Mouse (Mus musculus) liver, embryonic 16.5 days (tissue): ENCODE data around the gene Bcan. TPM values are rescaled to one million over a fixed set of nuclear protein-coding genes. Genes with fewer than 3 reads are reported as not detected.

Experiments
- ATAC-seq: fragments of 200-750 bp; cut with Nextera tagmentation; 2 replicates; pipeline ENCODE4 v1.8.0; 2017; ENCODE audit warnings: low read depth, mild to moderate bottlenecking, moderate number of reproducible peaks, moderate library complexity
- H3K27ac ChIP-seq: fragments of 300-500 bp; sonication (generic); 2 replicates; pipeline ENCODE4 v1.5.1; 2014; ENCODE audit warnings: mild to moderate bottlenecking, low read length
- H3K27me3 ChIP-seq: fragments of 300-500 bp; sonication (generic); 2 replicates; pipeline ENCODE4 v1.6.1; 2014; ENCODE audit warnings: low read depth, low read length, mixed read lengths; ENCODE audit not compliant: control insufficient read depth, insufficient read depth
- H3K36me3 ChIP-seq: fragments of 300-500 bp; sonication (generic); 2 replicates; pipeline ENCODE4 v1.6.1; 2014; ENCODE audit warnings: mild to moderate bottlenecking; ENCODE audit not compliant: control insufficient read depth, insufficient read depth
- H3K4me1 ChIP-seq: fragments of 300-500 bp; sonication (generic); 2 replicates; pipeline ENCODE4 v1.6.1; 2014; ENCODE audit warnings: low read depth, low read length, mixed read lengths; ENCODE audit not compliant: control insufficient read depth
- H3K4me2 ChIP-seq: fragments of 300-500 bp; sonication (generic); 2 replicates; pipeline ENCODE4 v1.6.1; 2014; ENCODE audit warnings: low read depth, low read length, mixed read lengths
- H3K4me3 ChIP-seq: fragments of 300-500 bp; sonication (generic); 2 replicates; pipeline ENCODE4 v1.5.1; 2014; ENCODE audit warnings: low read depth, mild to moderate bottlenecking, low read length
- H3K9ac ChIP-seq: fragments of 300-500 bp; sonication (generic); 2 replicates; pipeline ENCODE4 v1.6.1; 2014; ENCODE audit warnings: low read depth, low read length
- H3K9me3 ChIP-seq: fragments of 300-500 bp; sonication (generic); replicated peaks from 2 replicates; pipeline ENCODE4 v1.6.1; 2016; ENCODE audit warnings: low read length; ENCODE audit not compliant: control insufficient read depth
- WGBS: fragments of 180-500 bp; shearing (Covaris S2); extraction: QIAGEN DNeasy Blood & Tissue Kit; methylation state at CpG from one replicate; pipeline ENCODE4 v1.1.7; 2014; ENCODE audit not compliant: insufficient replicate concordance; 5-methylcytosine and 5-hydroxymethylcytosine counted together
- polyA plus RNA-seq: library from polyadenylated mRNA; unstranded; fragments of >200 nt; fragmentation: Nextera tagmentation; extraction: Ambion mirVana; gene quantifications from 2 replicates; pipeline ENCODE4 v1.2.1, GENCODE M21; 2015

Gene Bcan
- polyA plus RNA-seq, 1 experiment from 2014 or later, result 0.04 TPM

- Histone ChIP-seq H3K27me3 (0 out of 2 replicates have a peak, but pooled peaks cover 3% of the 10 kb centered on the region), H3K36me3 (no peaks in the 10 kb centered on the region), H3K9me3 (no peaks in the 10 kb centered on the region), H3K4me3 (no peak overlapping the region), H3K27ac (no peak overlapping the region), H3K4me2 (no peak overlapping the region), H3K9ac (no peak overlapping the region), H3K4me1 (peaks cover 7% of the 10 kb centered on the region)
- no peak for ATAC-seq
- 67% methylated on average over 5 of the region's 5 CpGs for WGBS
Measured at GRCm38 (mm10) chr3:87979493-87979892, 20.5 kb downstream of the Bcan start.

- H3K9me3 ChIP-seq, result no peaks in the 10 kb centered on the region
- no peaks in the 10 kb centered on the region for H3K36me3 ChIP-seq
- H3K27ac ChIP-seq, result no peak overlapping the region
- ATAC-seq, result no peak
- H3K27me3 ChIP-seq, result peaks cover 48% of the 10 kb centered on the region
- no peak overlapping the region for H3K9ac ChIP-seq
- 55% methylated on average over 12 of the region's 12 CpGs for WGBS
- H3K4me3 ChIP-seq, result no peak overlapping the region
- H3K4me2 ChIP-seq, result no peak overlapping the region
- peaks cover 9% of the 10 kb centered on the region for H3K4me1 ChIP-seq
Measured at GRCm38 (mm10) chr3:87974381-87974987, 25.5 kb downstream of the Bcan start.

- no peak overlapping the region for H3K27ac ChIP-seq
- WGBS, result 61% methylated on average over 14 of the region's 14 CpGs
- H3K9me3 ChIP-seq, result no peaks in the 10 kb centered on the region
- no peak for ATAC-seq
- no peaks in the 10 kb centered on the region for H3K36me3 ChIP-seq
- H3K4me3 ChIP-seq, result no peak overlapping the region
- H3K4me2 ChIP-seq, result no peak overlapping the region
- peaks cover 49% of the 10 kb centered on the region for H3K27me3 ChIP-seq
- peaks cover 9% of the 10 kb centered on the region for H3K4me1 ChIP-seq
- H3K9ac ChIP-seq, result no peak overlapping the region
Measured at GRCm38 (mm10) chr3:87973593-87974380, 26.2 kb downstream of the Bcan start.

GRCm38 (mm10) chr3:87972776-87973175 is 27.3 kb downstream of the Bcan start:
- Histone ChIP-seq H3K4me3 (no peak overlapping the region), H3K9me3 (no peaks in the 10 kb centered on the region), H3K4me2 (0 out of 2 replicates have a peak overlapping the region, but pooled peaks have one; percentile 4), H3K9ac (no peak overlapping the region), H3K27ac (no peak overlapping the region), H3K27me3 (peaks cover 49% of the 10 kb centered on the region), H3K36me3 (no peaks in the 10 kb centered on the region), H3K4me1 (peaks cover 9% of the 10 kb centered on the region)
- 27% methylated on average over 5 of the region's 5 CpGs for WGBS
- no peak for ATAC-seq

GRCm38 (mm10) chr3:87972203-87972664 is 27.8 kb downstream of the Bcan start:
- H3K4me3 ChIP-seq, result peak overlapping the region; percentile 20
- H3K36me3 ChIP-seq, result no peaks in the 10 kb centered on the region
- H3K27me3 ChIP-seq, result peaks cover 49% of the 10 kb centered on the region
- H3K4me1 ChIP-seq, result peaks cover 9% of the 10 kb centered on the region
- H3K27ac ChIP-seq, result no peak overlapping the region
- ATAC-seq, result no peak
- H3K4me2 ChIP-seq, result peak overlapping the region; percentile 19; the same call in 1 of the 2 replicates
- H3K9me3 ChIP-seq, result no peaks in the 10 kb centered on the region
- 32% methylated on average over 8 of the region's 8 CpGs for WGBS
- H3K9ac ChIP-seq, result no peak overlapping the region

GRCm38 (mm10) chr3:87971489-87972202 is 28.4 kb downstream of the Bcan start:
- Histone ChIP-seq H3K9ac (peak overlapping the region; percentile 34; the same call in 1 of the 2 replicates), H3K9me3 (no peaks in the 10 kb centered on the region), H3K27me3 (peaks cover 49% of the 10 kb centered on the region), H3K4me2 (peak overlapping the region; percentile 49), H3K36me3 (no peaks in the 10 kb centered on the region), H3K4me1 (peaks cover 9% of the 10 kb centered on the region), H3K27ac (no peak overlapping the region), H3K4me3 (peak overlapping the region; percentile 50)
- ATAC-seq, result 0 out of 2 replicates have a peak, but pooled peaks have one; percentile 3
- 2% methylated on average over 59 of the region's 60 CpGs for WGBS

GRCm38 (mm10) chr3:87970939-87971488 is 29.0 kb downstream of the Bcan start, which contains the start of gene Nes:
Gene Nes (plus strand): TSS chr3:87971078.
- Histone ChIP-seq H3K4me2 (peak within 1 kb of the TSS; percentile 49), H3K27me3 (peaks cover 49% of the 10 kb centered on the region), H3K9me3 (no peaks in the 10 kb centered on the region), H3K4me3 (peak within 1 kb of the TSS; percentile 50), H3K27ac (no peak within 1 kb of the TSS), H3K9ac (peak within 1 kb of the TSS; percentile 34; the same call in 1 of the 2 replicates), H3K4me1 (peaks cover 9% of the 10 kb centered on the region), H3K36me3 (no peaks in the 10 kb centered on the region)
- ATAC-seq, result peak; percentile 11; the same call in 1 of the 2 replicates
- WGBS, result under 1% methylated on average over 44 of the region's 44 CpGs

- peaks cover 9% of the 10 kb centered on the region for H3K4me1 ChIP-seq
- H3K9ac ChIP-seq, result no peak overlapping the region
- peaks cover 49% of the 10 kb centered on the region for H3K27me3 ChIP-seq
- no peaks in the 10 kb centered on the region for H3K36me3 ChIP-seq
- peak overlapping the region; percentile 49 for H3K4me2 ChIP-seq
- WGBS, result 2% methylated on average over 21 of the region's 21 CpGs
- no peak overlapping the region for H3K27ac ChIP-seq
- H3K9me3 ChIP-seq, result no peaks in the 10 kb centered on the region
- ATAC-seq, result no peak
- H3K4me3 ChIP-seq, result peak overlapping the region; percentile 50
Measured at GRCm38 (mm10) chr3:87970184-87970938, 29.7 kb downstream of the Bcan start.
